Mouse (Mus musculus): ENCODE data around the gene Spen. TPM values are rescaled to one million over a fixed set of nuclear protein-coding genes. Genes with fewer than 3 reads are reported as not detected.
A peak's percentile ranks its signal among the peaks of the same experiment; 100 is the strongest.

The Spen gene
- total and polyA plus RNA-seq, 2 experiments from 2014 or later: 13.6 to 20.0 TPM

- H3K36me3 ChIP-seq (ENCODE audit: insufficient read depth, low read length): no peaks in the 10 kb centered on the region
- no peaks in the 10 kb centered on the region for H3K27me3 ChIP-seq (ENCODE audit: insufficient read depth, low read length)
- ATAC-seq (ENCODE audit: low FRiP score) (no peak), DNase-seq (ENCODE audit: low spot score) (peak; percentile 42)
- 60% methylated on average over 14 of the region's 14 CpGs for WGBS
- 0 out of 2 replicates have a peak overlapping the region, but pooled peaks have one; percentile 8 for H3K9ac ChIP-seq (replicated peaks; ENCODE audit: low read length, poor library complexity, severe bottlenecking)
- no peak overlapping the region for H3K4me3 ChIP-seq (ENCODE audit: low read depth, low read length)
- no peaks in the 10 kb centered on the region for H3K9me3 ChIP-seq (ENCODE audit: low read length)
- H3K27ac ChIP-seq (ENCODE audit: low read depth, low read length): no peak overlapping the region
- no peaks in the 10 kb centered on the region for H3K4me1 ChIP-seq (ENCODE audit: insufficient read depth, low read length)
- TF ChIP-seq CTCF (IDR thresholded peaks at IDR 0.05): no peak
- H3K4me2 ChIP-seq (ENCODE audit: low read depth, low read length, poor library complexity, severe bottlenecking): no peak overlapping the region
These were observed 117.0 kb downstream of the Spen start for GRCm38 (mm10) chr4:141421423-141421822.

DNA sequence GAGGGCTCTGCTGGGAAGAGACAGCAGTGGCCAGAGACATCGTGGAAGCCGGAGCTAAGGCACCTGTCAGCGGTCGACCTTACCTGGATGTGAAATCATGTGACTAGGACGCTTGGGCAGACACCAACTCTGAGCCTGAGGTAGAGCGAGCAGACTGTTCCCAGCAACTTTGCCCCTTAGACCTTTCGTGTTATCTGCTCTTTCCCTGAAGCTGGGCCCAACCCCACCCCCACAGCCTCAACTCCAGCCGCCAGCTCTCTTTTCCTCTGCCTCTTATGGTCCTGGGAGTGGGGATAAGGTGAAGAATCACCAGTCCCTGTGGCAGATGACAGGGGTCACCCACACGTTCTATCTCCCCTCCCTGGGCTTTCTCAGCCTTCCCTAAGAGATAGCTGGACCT, 117.5 kb downstream of the Spen start:
- no peak for ATAC-seq (ENCODE audit: low FRiP score)
- 57% methylated on average over 9 of the region's 9 CpGs for WGBS

GRCm38 (mm10) chr4:141420192-141420829, 118.1 kb downstream of the Spen start, which contains the start of gene Hspb7:
TSS of gene Hspb7 (plus strand) at chr4:141420779.
- DNase-seq (ENCODE audit: low spot score) (no peak), ATAC-seq (ENCODE audit: low FRiP score) (no peak)
- H3K9ac ChIP-seq (replicated peaks; ENCODE audit: low read length, poor library complexity, severe bottlenecking): 0 out of 2 replicates have a peak within 1 kb of the TSS, but pooled peaks have one; percentile 8
- no peaks in the 10 kb centered on the region for H3K9me3 ChIP-seq (ENCODE audit: low read length)
- no peak within 1 kb of the TSS for H3K4me2 ChIP-seq (ENCODE audit: low read depth, low read length, poor library complexity, severe bottlenecking)
- H3K4me1 ChIP-seq (ENCODE audit: insufficient read depth, low read length): no peaks in the 10 kb centered on the region
- H3K27me3 ChIP-seq (ENCODE audit: insufficient read depth, low read length): no peaks in the 10 kb centered on the region
- no peak within 1 kb of the TSS for H3K27ac ChIP-seq (ENCODE audit: low read depth, low read length)
- no peak within 1 kb of the TSS for H3K4me3 ChIP-seq (ENCODE audit: low read depth, low read length)
- 61% methylated on average over 9 of the region's 9 CpGs for WGBS
- TF ChIP-seq CTCF (IDR thresholded peaks at IDR 0.05): no peak
- H3K36me3 ChIP-seq (ENCODE audit: insufficient read depth, low read length): no peaks in the 10 kb centered on the region

More for the DNA sequence above, 117.5 kb downstream of the Spen start:
- Histone ChIP-seq H3K27ac (ENCODE audit: low read depth, low read length) (no peak overlapping the region), H3K4me1 (ENCODE audit: insufficient read depth, low read length) (no peaks in the 10 kb centered on the region), H3K36me3 (ENCODE audit: insufficient read depth, low read length) (no peaks in the 10 kb centered on the region), H3K9ac (replicated peaks; ENCODE audit: low read length, poor library complexity, severe bottlenecking) (no peak overlapping the region), H3K4me3 (ENCODE audit: low read depth, low read length) (no peak overlapping the region), H3K27me3 (ENCODE audit: insufficient read depth, low read length) (no peaks in the 10 kb centered on the region), H3K4me2 (ENCODE audit: low read depth, low read length, poor library complexity, severe bottlenecking) (no peak overlapping the region), H3K9me3 (ENCODE audit: low read length) (no peaks in the 10 kb centered on the region)
- TF ChIP-seq CTCF (IDR thresholded peaks at IDR 0.05): no peak
- no peak for DNase-seq (ENCODE audit: low spot score)

- no peak overlapping the region for H3K4me2 ChIP-seq (ENCODE audit: low read depth, low read length, poor library complexity, severe bottlenecking)
- 67% methylated on average over 27 of the region's 27 CpGs for WGBS
- H3K9me3 ChIP-seq (ENCODE audit: low read length): no peaks in the 10 kb centered on the region
- no peak overlapping the region for H3K27ac ChIP-seq (ENCODE audit: low read depth, low read length)
- no peaks in the 10 kb centered on the region for H3K36me3 ChIP-seq (ENCODE audit: insufficient read depth, low read length)
- no peak for TF ChIP-seq CTCF (IDR thresholded peaks at IDR 0.05)
- DNase-seq (ENCODE audit: low spot score): no peak
- no peak for ATAC-seq (ENCODE audit: low FRiP score)
- no peak overlapping the region for H3K4me3 ChIP-seq (ENCODE audit: low read depth, low read length)
- no peaks in the 10 kb centered on the region for H3K4me1 ChIP-seq (ENCODE audit: insufficient read depth, low read length)
- no peaks in the 10 kb centered on the region for H3K27me3 ChIP-seq (ENCODE audit: insufficient read depth, low read length)
- no peak overlapping the region for H3K9ac ChIP-seq (replicated peaks; ENCODE audit: low read length, poor library complexity, severe bottlenecking)
These were observed 118.8 kb downstream of the Spen start for GRCm38 (mm10) chr4:141419398-141420191.

Other genes with a start within 250 kb of the Spen start
- 3.1 and 3.2 TPM in 2 replicates for gene Epha2, start 237.4 kb downstream of the Spen start, total RNA-seq (2014; rRNA removed)
- gene Epha2, start 237.4 kb downstream of the Spen start, polyA plus RNA-seq (2015; fragmentation: Nextera tagmentation; extraction: Ambion mirVana): 0.27 and 0.30 TPM in 2 replicates
- gene Fam131c, start 170.4 kb downstream of the Spen start, total RNA-seq (2014; rRNA removed): 105 and 119 TPM in 2 replicates
- gene Fam131c, start 170.4 kb downstream of the Spen start, polyA plus RNA-seq (2015; fragmentation: Nextera tagmentation; extraction: Ambion mirVana): 56.7 and 60.2 TPM in 2 replicates
- gene Clcnka, start 139.9 kb downstream of the Spen start, total RNA-seq (2014; rRNA removed): not detected in 2 replicates
- gene Clcnka, start 139.9 kb downstream of the Spen start, polyA plus RNA-seq (2015; fragmentation: Nextera tagmentation; extraction: Ambion mirVana): 0.07 and 0.12 TPM in 2 replicates
- not detected in 2 replicates for gene Clcnkb, start 122.6 kb downstream of the Spen start, total RNA-seq (2014; rRNA removed)
- 0.27 and 0.43 TPM in 2 replicates for gene Clcnkb, start 122.6 kb downstream of the Spen start, polyA plus RNA-seq (2015; fragmentation: Nextera tagmentation; extraction: Ambion mirVana)
- 0.05 TPM in 1 of 2 replicates, not detected in the other for gene Hspb7, start 117.8 kb downstream of the Spen start, total RNA-seq (2014; rRNA removed)
- gene Hspb7, start 117.8 kb downstream of the Spen start, polyA plus RNA-seq (2015; fragmentation: Nextera tagmentation; extraction: Ambion mirVana): 0.10 and 0.12 TPM in 2 replicates
- 1.9 and 4.5 TPM in 2 replicates for gene Srarp, start 102.5 kb downstream of the Spen start, total RNA-seq (2014; rRNA removed)
- 0.52 and 0.76 TPM in 2 replicates for gene Srarp, start 102.5 kb downstream of the Spen start, polyA plus RNA-seq (2015; fragmentation: Nextera tagmentation; extraction: Ambion mirVana)
- 31.0 and 34.4 TPM in 2 replicates for gene Zbtb17, start 93.9 kb downstream of the Spen start, total RNA-seq (2014; rRNA removed)
- 30.1 and 30.8 TPM in 2 replicates for gene Zbtb17, start 93.9 kb downstream of the Spen start, polyA plus RNA-seq (2015; fragmentation: Nextera tagmentation; extraction: Ambion mirVana)
- 24.0 and 26.2 TPM in 2 replicates for gene Fblim1, start 67.5 kb upstream of the Spen start, total RNA-seq (2014; rRNA removed)
- 23.1 and 24.1 TPM in 2 replicates for gene Fblim1, start 67.5 kb upstream of the Spen start, polyA plus RNA-seq (2015; fragmentation: Nextera tagmentation; extraction: Ambion mirVana)
- 0.33 and 1.4 TPM in 2 replicates for gene Tmem82, start 80.0 kb upstream of the Spen start, total RNA-seq (2014; rRNA removed)
- 0.68 and 0.85 TPM in 2 replicates for gene Tmem82, start 80.0 kb upstream of the Spen start, polyA plus RNA-seq (2015; fragmentation: Nextera tagmentation; extraction: Ambion mirVana)
- 7.4 and 10.6 TPM in 2 replicates for gene Slc25a34, start 85.2 kb upstream of the Spen start, total RNA-seq (2014; rRNA removed)
- 2.0 and 2.1 TPM in 2 replicates for gene Slc25a34, start 85.2 kb upstream of the Spen start, polyA plus RNA-seq (2015; fragmentation: Nextera tagmentation; extraction: Ambion mirVana)
- gene Plekhm2, start 126.3 kb upstream of the Spen start, total RNA-seq (2014; rRNA removed): 40.0 and 41.7 TPM in 2 replicates
- 6.7 and 6.9 TPM in 2 replicates for gene Plekhm2, start 126.3 kb upstream of the Spen start, polyA plus RNA-seq (2015; fragmentation: Nextera tagmentation; extraction: Ambion mirVana)
- gene Rsc1a1, start 147.0 kb upstream of the Spen start, total RNA-seq (2014; rRNA removed): 2.7 and 12.7 TPM in 2 replicates
- not detected in 2 replicates for gene Rsc1a1, start 147.0 kb upstream of the Spen start, polyA plus RNA-seq (2015; fragmentation: Nextera tagmentation; extraction: Ambion mirVana)
- 21.7 and 25.7 TPM in 2 replicates for gene Ddi2, start 184.8 kb upstream of the Spen start, total RNA-seq (2014; rRNA removed)
- gene Ddi2, start 184.8 kb upstream of the Spen start, polyA plus RNA-seq (2015; fragmentation: Nextera tagmentation; extraction: Ambion mirVana): 8.9 and 9.2 TPM in 2 replicates
- gene Agmat, start 208.1 kb upstream of the Spen start, total RNA-seq (2014; rRNA removed): not detected in 2 replicates
- gene Agmat, start 208.1 kb upstream of the Spen start, polyA plus RNA-seq (2015; fragmentation: Nextera tagmentation; extraction: Ambion mirVana): not detected in 2 replicates

All from midbrain, postnatal 0 days (tissue).